Mouse (Mus musculus) MEL (cell line): ENCODE measurements around the gene D030056L22Rik.

Source experiments
- CTCF ChIP-seq, 3 experiments: IDR thresholded peaks in 2 of 3; conservative IDR thresholded peaks in 1 of 3; 2 replicates each; pipeline ENCODE4 v1.5.1; 2011 to 2012; ENCODE audit warnings: low read length in 3 of 3, low read depth in 2 of 3, mild to moderate bottlenecking in 2 of 3, improper control_type of control experiment in 1 of 3, inconsistent platforms in 1 of 3, mixed read lengths in 1 of 3, moderate library complexity in 1 of 3; ENCODE audit not compliant: control insufficient read depth in 1 of 3, insufficient read depth in 1 of 3, poor library complexity in 1 of 3, severe bottlenecking in 1 of 3
- E2F4 ChIP-seq: IDR thresholded peaks from 2 replicates; pipeline ENCODE4 v1.6.1; 2011; ENCODE audit warnings: low read depth, low read length, improper control_type of control experiment, borderline replicate concordance
- ELF1 ChIP-seq: IDR thresholded peaks from 2 replicates; pipeline ENCODE4 v1.6.1; 2014; ENCODE audit warnings: low read depth, mild to moderate bottlenecking, inconsistent platforms, low read length, improper control_type of control experiment, moderate library complexity
- EP300 ChIP-seq, 2 experiments: IDR thresholded peaks; 2 replicates each; pipeline ENCODE4 v1.6.1; 2011; ENCODE audit warnings: improper control_type of control experiment in 2 of 2, low read length in 2 of 2, low read depth in 1 of 2, mild to moderate bottlenecking in 1 of 2
- HCFC1 ChIP-seq: IDR thresholded peaks from 2 replicates; pipeline ENCODE4 v1.6.1; 2012; ENCODE audit warnings: low read depth, mild to moderate bottlenecking, inconsistent platforms, low read length, improper control_type of control experiment, moderate library complexity
- MAFK ChIP-seq: IDR thresholded peaks from 2 replicates; pipeline ENCODE4 v1.6.1; 2011; ENCODE audit warnings: low read depth, mild to moderate bottlenecking, low read length, improper control_type of control experiment, borderline replicate concordance
- MAX ChIP-seq: IDR thresholded peaks from 2 replicates; pipeline ENCODE4 v1.6.1; 2011; ENCODE audit warnings: low read length, improper control_type of control experiment
- MAZ ChIP-seq: IDR thresholded peaks from 2 replicates; pipeline ENCODE4 v1.6.1; 2012; ENCODE audit warnings: low read depth, mild to moderate bottlenecking, inconsistent platforms, low read length, improper control_type of control experiment
- NELFE ChIP-seq: IDR thresholded peaks from 2 replicates; pipeline ENCODE4 v1.6.1; 2011; ENCODE audit warnings: low read depth, low read length, improper control_type of control experiment
- POLR2A ChIP-seq, 2 experiments: IDR thresholded peaks; 2 replicates each; pipeline ENCODE4 v1.6.1; 2011 to 2012; ENCODE audit warnings: low read length in 2 of 2, mild to moderate bottlenecking in 2 of 2, control low read depth in 1 of 2, improper control_type of control experiment in 1 of 2, low read depth in 1 of 2, moderate library complexity in 1 of 2; ENCODE audit not compliant: control insufficient read depth in 1 of 2, insufficient read depth in 1 of 2, poor library complexity in 1 of 2
- POLR2AphosphoS2 ChIP-seq: IDR thresholded peaks from 2 replicates; pipeline ENCODE4 v1.6.1; 2011; ENCODE audit warnings: low read length, improper control_type of control experiment
- TAL1 ChIP-seq: IDR thresholded peaks from 2 replicates; pipeline ENCODE4 v1.6.1; 2012; ENCODE audit warnings: mild to moderate bottlenecking, inconsistent platforms, low read length, moderate library complexity, mixed read lengths

DNA sequence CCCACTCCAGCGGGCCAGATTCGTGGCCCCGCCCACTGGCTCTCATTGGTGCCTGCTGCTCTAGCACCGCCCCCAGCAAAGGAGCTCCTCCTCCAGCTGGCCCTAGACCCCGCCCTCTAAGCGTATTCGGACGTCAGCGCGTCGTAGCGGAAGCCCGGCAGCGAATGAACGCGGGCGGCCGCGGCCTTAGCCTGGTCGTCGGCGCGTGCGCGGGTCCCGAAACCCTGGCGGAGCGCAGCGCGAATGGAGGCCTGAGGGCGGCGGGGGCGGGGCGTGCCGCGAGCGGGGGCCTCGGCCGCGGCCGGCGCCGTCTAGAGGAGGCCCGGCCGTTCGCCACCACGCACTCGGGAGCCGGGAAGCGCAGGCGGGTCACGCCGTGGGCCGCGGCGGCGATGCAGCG lies 42.4 kb upstream of the D030056L22Rik start, which contains the start of gene Carnmt1:
- TF ChIP-seq ELF1: peak; percentile 70
- peak; percentile 68; the same call in 1 of the 2 replicates for TF ChIP-seq HCFC1
- TF ChIP-seq POLR2AphosphoS2: no peak
- no peak for TF ChIP-seq TAL1
- TF ChIP-seq MAZ: no peak; the same call in 1 of the 2 replicates
- no peak for TF ChIP-seq EP300 (IDR thresholded peaks at IDR 0.05; ENCODE audit: low read depth in 1 of 2, low read length in 2 of 2)
- TF ChIP-seq MAFK: no peak
- TF ChIP-seq MAX: no peak
- 0 out of 6 replicates have a peak, but pooled peaks of 1 of the 3 experiments have one; percentile 6 for TF ChIP-seq CTCF (IDR thresholded peaks at IDR 0.05 in 2 of 3, conservative IDR thresholded peaks at IDR 0.05 in 1 of 3; ENCODE audit: control insufficient read depth in 1 of 3, insufficient read depth in 1 of 3, low read depth in 2 of 3, low read length in 3 of 3, poor library complexity in 1 of 3, severe bottlenecking in 1 of 3)
- TF ChIP-seq NELFE: no peak; the same call in 1 of the 2 replicates
- peak; percentile 35 to 76; a peak in 3 of 4 replicates for TF ChIP-seq POLR2A (IDR thresholded peaks at IDR 0.05; ENCODE audit: control insufficient read depth in 1 of 2, insufficient read depth in 1 of 2, low read depth in 1 of 2, low read length in 2 of 2, poor library complexity in 1 of 2)
- no peak for TF ChIP-seq E2F4
